Mouse (Mus musculus): Measurements from ENCODE around the gene Chst11.

DNA sequence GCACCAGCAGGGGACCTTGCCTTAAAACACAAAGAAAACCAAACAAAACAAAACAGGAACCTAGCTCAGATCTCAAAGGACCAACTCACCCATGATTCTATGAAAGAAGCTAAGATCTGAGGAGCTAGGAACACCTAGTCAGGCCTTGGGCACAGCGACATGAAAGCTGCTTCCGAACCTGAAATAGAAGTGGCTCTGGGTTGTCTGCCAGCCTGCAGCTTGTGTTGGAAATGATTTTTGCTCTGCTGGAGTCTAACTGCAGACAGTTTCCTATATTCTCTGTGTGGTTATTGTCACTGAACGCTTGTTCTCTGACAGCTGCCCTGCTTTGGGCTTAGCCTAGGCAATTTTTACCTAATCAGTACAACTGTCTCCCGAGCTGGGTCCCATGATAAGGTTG lies 82.0 kb downstream of the Chst11 start:
- TF ChIP-seq CTCF (IDR thresholded peaks at IDR 0.05; ENCODE audit: low read depth), result no peak
- no peak for TF ChIP-seq EP300 (IDR thresholded peaks at IDR 0.05; ENCODE audit: low read depth)
